Mouse (Mus musculus): ENCODE measurements around the gene Angpt4. TPM values are rescaled to one million over a fixed set of nuclear protein-coding genes. Genes with fewer than 3 reads are reported as not detected.

Gene Angpt4
- total RNA-seq, 2 experiments from 2014 or later: not detected

DNA sequence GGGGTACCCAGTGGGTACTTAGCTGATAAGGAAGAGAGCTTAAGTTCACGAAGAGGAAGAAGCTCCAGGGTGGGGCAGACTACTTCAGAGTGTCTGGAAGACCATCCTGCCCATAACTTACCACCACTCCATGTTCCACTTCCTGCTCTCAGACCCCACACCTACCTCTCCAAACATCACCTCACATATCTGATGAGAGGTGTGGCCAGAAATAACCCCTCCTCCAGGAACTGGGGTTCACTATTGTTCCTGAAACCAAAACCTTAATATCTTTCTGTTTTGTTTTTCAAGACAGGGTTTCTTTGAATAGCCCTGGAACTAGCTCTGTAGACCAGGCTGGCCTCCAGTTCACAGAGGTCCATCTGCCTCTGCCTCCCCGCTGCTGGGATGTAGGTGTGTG, 56.8 kb downstream of the Angpt4 start:
- intact Hi-C loops (cut with DNase I): no loop called here
- no peak for DNase-seq (ENCODE audit: extremely low spot score in 1 of 2, low spot score in 2 of 2)
- Histone ChIP-seq H3K27ac (no peak overlapping the region), H3K4me3 (no peak overlapping the region)
- TF ChIP-seq CTCF (IDR thresholded peaks at IDR 0.05): no peak

DNA sequence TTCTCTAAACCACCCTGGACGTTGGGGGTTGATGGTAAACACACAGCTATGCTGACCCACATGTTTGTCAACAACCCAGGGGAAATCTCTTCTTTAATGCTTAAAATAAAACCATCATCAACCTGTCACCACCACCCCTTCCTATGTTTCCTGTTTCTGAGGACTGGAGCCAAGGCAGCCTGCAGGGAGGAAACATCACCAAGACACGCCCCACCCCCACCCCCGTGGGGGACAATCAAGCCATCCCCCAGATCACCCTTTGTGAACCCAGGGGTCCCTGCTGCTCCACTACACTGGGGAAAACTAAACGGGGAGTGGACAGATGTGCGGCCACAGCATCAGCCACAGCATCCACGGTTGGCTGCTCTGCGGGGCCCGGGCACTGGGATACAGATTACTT, 57.4 kb downstream of the Angpt4 start:
- no peak for DNase-seq (ENCODE audit: extremely low spot score in 1 of 2, low spot score in 2 of 2)
- intact Hi-C loops (cut with DNase I): no loop called here
- no peak for TF ChIP-seq CTCF (IDR thresholded peaks at IDR 0.05)
- no peak overlapping the region for H3K4me3 ChIP-seq
- no peak overlapping the region for H3K27ac ChIP-seq

DNA sequence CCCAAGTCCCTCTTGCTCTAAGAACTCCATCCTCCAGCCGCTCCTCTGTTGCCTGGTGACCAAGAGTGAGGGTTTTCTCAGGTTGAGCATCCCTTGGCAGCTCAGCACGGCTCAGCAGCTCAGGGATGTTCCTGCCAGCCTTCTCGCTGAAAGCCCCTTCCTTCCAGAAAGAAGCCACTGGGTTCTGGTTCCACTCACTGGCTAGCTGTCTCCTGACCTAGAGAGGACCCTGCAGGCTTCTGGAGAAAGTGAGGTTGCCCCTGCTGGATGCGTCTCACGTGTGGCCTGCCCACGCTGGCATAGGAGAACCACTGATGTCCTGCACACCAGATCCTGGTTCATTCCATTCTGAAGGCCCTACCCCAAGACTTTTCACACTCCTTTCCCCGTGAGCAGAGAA, 58.0 kb downstream of the Angpt4 start:
- H3K4me3 ChIP-seq: no peak overlapping the region
- TF ChIP-seq CTCF (IDR thresholded peaks at IDR 0.05): no peak
- intact Hi-C loops (cut with DNase I): no loop called here
- no peak for DNase-seq (ENCODE audit: extremely low spot score in 1 of 2, low spot score in 2 of 2)
- H3K27ac ChIP-seq: no peak overlapping the region

DNA sequence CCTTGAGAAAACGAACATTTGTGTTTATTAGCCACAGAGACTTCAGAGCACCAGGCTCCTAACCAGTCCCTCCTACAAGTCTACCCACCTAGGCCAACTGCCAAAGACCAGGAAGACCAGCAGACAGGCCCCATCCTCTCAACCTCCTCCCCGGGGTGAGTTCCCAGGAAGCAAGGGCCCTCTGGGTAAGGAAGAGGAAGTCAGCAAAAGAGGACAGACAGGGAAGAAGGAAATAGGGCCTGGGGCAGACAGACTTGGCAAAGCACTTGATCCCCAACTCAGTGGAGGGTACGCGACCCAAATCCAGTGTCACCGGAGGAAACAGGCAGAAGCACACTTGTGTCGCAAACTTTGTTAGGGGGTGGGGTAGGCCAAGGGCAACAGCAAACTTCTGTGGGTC, 58.4 kb downstream of the Angpt4 start:
- no peak overlapping the region for H3K4me3 ChIP-seq
- H3K27ac ChIP-seq: no peak overlapping the region
- intact Hi-C loops (cut with DNase I): no loop called here
- no peak for TF ChIP-seq CTCF (IDR thresholded peaks at IDR 0.05)
- no peak for DNase-seq (ENCODE audit: extremely low spot score in 1 of 2, low spot score in 2 of 2)

DNA sequence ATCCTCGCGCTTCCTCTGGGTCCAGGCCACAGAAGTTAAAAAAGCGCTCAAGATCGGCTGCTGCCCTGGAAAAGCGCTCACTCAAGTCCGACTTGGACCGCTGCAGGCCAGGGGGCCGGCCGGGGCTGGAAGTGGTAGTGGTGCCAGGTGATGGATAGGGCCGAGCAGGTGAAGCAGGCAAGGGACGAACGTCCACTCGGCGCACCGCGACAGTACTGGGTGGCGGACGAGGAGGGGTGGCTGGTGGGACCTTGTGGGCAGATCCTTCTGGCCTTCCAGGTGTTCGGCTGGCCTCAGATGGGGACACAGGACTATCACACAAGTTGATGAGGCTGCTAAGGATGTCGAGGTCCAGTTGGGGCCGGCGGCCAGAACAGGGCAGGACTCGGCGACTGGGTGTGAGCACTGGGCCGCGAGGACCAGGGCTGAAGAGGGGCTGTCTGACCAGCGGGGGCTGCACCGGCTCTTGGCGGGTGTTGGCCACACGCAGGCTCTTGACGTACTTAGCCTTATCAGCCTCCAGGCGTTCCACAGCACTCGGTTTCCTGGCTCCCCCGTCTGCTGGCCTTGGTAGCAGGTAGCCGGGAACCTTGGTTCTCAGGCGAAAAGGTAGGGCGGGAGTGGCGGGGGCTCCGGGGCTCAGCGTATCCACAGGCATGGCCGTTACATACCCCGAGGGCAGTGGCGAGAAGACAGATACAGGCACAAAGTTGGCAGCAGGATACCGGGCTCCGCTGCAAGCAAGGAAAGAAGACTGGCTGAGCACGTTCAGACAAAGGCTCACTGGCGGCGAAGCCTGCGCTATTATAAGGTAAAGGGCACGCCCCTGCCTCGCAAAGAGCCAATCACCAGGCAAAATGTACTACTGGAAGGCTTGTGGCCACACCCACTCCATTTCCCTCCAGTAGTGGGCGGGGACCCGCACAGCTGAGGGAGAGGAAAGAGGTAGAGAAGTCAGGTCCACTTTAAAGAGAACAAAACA, 59.5 kb downstream of the Angpt4 start:
- intact Hi-C loops (cut with DNase I): no loop called here
- Histone ChIP-seq H3K4me3 (peak overlapping the region; percentile 23; the same call in 1 of the 2 replicates), H3K27ac (no peak overlapping the region)
- DNase-seq (ENCODE audit: extremely low spot score in 1 of 2, low spot score in 2 of 2): peak; percentile 64 to 71
- TF ChIP-seq CTCF (IDR thresholded peaks at IDR 0.05): no peak

DNA sequence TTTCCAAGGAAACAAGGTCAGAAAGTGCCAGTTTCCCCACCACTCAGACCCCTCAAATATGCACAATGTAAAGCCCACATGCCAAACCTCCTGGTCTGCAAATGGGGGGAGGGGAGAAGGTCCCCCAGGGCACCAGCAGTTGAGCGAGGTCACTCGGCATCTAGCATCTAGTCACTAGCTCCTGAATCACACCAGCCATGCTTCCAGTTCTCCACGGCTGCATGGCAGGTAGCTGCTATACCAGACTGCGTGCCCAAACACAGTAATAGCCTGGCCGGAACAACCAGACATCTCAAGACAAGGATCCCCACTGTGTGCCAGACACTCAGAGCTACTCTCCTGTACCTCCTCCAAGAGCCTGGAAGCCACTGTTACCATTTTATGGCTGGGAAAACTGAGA, 60.7 kb downstream of the Angpt4 start:
- TF ChIP-seq CTCF (IDR thresholded peaks at IDR 0.05): no peak
- Histone ChIP-seq H3K4me3 (no peak overlapping the region), H3K27ac (no peak overlapping the region)
- DNase-seq (ENCODE audit: extremely low spot score in 1 of 2, low spot score in 2 of 2): no peak
- intact Hi-C loops (cut with DNase I): no loop called here

DNA sequence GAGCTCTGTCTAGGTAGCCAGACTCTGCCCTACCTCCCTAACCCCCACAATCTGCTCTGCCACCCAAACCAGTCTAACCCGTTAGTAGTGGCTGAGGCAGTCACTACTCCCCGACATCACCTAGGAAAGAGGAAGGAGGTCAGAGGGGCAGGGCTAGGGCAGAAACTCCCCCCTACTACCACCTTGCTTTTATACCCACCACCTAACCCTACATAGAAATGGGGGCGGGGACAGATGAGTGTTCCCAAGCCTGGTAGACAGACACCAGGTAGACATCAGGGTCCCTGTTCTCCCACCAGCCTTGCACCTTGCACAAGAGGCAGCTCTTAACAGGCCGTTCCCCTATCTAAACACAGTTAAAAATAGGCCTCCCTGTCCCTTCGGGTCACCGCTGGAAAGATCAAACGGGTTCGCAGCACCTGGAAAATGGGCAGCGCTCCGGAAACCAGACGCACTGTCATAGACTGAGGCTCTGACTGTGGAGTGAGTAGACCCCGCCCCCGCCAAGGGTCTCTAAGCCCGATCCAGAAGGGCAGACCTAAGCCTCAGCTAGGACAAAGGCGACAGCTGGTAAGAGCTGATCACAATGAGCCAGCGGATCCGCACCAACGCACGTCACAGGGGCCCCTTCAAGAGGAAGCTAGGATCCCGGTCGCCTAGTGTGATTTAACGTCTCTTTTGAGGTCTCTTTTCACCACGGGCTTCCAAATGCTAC, 62.0 kb downstream of the Angpt4 start:
- no peak for DNase-seq (ENCODE audit: extremely low spot score in 1 of 2, low spot score in 2 of 2)
- intact Hi-C loops (cut with DNase I): no loop called here
- Histone ChIP-seq H3K27ac (no peak overlapping the region), H3K4me3 (no peak overlapping the region)
- no peak for TF ChIP-seq CTCF (IDR thresholded peaks at IDR 0.05)

DNA sequence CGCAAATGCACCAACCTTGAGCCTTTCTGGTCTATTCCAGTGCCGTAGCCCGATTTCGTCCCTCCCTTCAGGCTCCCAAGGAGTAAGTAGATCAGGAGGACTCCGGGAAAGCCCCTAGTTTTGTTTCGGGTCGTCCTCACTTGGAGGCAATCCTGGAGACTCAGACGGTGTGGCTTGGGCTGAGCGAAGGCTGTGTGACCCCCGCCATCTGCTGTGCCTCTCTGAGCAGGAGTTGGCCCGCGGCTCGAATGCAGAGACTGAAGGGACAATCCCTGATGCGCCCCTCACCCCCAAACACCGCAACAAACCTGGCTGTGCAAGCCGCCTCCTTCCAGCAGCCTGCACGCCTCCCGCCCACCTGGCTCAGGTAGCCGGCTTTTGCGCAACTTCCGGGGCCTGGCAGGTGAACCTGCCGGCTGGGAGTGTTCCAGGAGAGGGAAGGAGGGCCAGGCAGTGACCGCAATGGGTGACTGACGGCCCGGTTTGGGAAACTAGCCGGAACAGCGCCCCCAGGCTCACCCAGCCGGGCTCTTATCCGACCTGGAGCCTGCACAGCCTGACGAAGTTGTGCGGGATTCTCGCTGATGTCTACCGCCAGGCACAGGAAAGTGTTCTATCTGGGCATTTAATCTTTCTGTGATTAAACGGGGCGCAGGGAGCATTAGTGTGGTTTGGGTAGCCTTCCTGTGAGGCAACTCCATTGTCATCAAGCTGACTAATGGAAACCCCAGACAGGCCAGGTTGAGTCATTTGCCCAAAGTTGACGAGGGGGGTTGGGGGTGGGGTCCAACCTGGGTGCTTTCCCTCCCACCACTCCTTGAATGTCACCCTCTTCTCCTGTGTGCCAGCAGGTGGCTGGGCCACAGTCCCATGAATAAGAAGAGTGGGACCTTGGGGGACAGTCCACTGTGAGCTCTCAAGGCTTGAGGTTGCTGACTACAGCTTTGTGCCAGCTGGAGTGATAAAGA, 62.9 kb downstream of the Angpt4 start:
- no peak for DNase-seq (ENCODE audit: extremely low spot score in 1 of 2, low spot score in 2 of 2)
- intact Hi-C loops (cut with DNase I): no loop called here
- no peak overlapping the region for H3K27ac ChIP-seq
- TF ChIP-seq CTCF (IDR thresholded peaks at IDR 0.05): no peak; the same call in 1 of the 2 replicates
- H3K4me3 ChIP-seq: 0 out of 2 replicates have a peak overlapping the region, but pooled peaks have one; percentile 7

DNA sequence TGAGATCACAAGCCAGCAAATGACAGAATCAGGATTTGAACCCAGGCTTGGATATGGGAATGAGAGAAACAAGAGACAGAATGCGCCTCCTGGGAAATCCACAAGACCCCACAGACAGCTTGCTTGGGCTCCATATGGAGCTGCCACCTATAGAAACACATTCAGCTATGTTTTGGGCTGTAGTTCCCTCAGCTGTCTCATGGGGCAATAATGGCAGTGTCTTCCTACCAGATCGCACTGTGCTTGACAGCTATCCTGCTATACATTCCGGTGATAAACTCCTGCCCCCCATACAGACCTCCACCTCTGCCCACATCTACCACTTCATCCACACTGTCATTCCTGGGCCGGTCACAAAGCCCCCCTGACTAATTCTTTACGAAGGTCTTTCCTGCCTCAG, 64.3 kb downstream of the Angpt4 start:
- DNase-seq (ENCODE audit: extremely low spot score in 1 of 2, low spot score in 2 of 2): peak in 1 of 2 experiments; percentile 5
- intact Hi-C loops (cut with DNase I): no loop called here
- TF ChIP-seq CTCF (IDR thresholded peaks at IDR 0.05): peak; percentile 17
- H3K27ac ChIP-seq: no peak overlapping the region
- H3K4me3 ChIP-seq: no peak overlapping the region

DNA sequence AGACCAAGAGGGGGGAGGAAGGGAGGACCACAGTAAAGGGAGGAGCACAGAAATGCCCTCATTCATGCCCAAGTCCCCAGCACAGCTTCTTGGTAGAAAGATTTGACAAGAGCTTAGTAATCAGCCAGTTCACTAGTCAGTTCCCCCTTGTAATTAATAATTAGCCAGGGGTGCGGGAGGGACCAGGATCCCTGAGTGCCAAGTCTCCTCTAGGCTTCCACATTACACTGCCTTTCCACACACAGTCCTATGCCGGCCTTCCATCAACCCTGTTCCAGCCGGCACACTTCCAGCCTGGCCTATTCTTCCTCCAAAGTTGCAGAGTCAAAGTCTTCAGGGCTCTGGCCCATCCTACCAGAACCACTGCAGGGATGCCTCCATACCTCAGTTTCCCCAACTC, 65.1 kb downstream of the Angpt4 start:
- Histone ChIP-seq H3K27ac (no peak overlapping the region), H3K4me3 (no peak overlapping the region)
- TF ChIP-seq CTCF (IDR thresholded peaks at IDR 0.05): no peak
- intact Hi-C loops (cut with DNase I): no loop called here
- no peak for DNase-seq (ENCODE audit: extremely low spot score in 1 of 2, low spot score in 2 of 2)

DNA sequence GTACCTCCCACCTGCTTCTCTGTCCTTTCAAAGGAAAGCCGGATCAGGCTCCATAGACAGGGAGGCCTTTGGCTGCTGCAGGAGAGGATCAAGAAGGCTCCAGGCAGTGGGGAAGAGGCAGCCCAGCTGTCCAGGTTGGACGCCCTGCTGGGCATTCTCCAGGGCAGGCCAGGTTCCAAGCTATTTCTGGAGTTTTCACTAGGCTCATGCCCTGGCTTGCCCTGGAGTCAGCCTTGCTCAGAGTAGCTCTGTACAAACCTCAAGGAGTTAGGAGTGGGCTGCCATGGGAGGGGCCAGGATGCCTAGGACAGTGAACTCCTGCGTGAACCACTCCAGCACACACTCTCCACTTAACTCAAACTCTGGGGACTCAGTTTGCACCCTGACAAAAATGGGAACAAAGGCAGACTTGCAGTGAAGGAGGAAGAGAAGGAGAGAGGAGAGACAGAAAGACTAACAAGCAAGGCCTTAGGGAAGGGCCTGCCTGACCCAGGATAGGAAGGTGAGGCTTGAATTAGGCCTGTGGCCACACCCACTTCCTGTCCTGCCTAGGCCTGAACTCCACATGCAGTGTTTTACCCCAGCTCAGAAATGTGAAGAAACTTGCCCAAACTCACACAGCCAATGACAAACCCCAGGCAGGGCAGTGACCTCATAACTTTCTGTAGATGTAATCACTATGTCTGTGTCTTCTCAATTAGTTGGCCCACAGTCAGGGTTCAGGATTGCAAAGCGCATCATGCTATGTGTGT, 66.9 kb downstream of the Angpt4 start:
- no peak for DNase-seq (ENCODE audit: extremely low spot score in 1 of 2, low spot score in 2 of 2)
- TF ChIP-seq CTCF (IDR thresholded peaks at IDR 0.05): no peak
- Histone ChIP-seq H3K27ac (no peak overlapping the region), H3K4me3 (no peak overlapping the region)
- intact Hi-C loops (cut with DNase I): no loop called here
